Mouse (Mus musculus) erythroblast, embryonic 14.5 days (primary cell): ENCODE data around the gene 2210016F16Rik. TPM values are rescaled to one million over a fixed set of nuclear protein-coding genes. Genes with fewer than 3 reads are reported as not detected.
"Not testable (repeated sequence)": the region's sequence is repeated elsewhere in the genome, so short reads cannot be mapped to it uniquely, and the experiment has no call there.

Experiments used
- H3K27me3 ChIP-seq: 2 replicates; pipeline ENCODE4 v1.6.1; 2012; ENCODE audit warnings: inconsistent platforms; ENCODE audit not compliant: control insufficient read depth
- H3K36me3 ChIP-seq: 2 replicates; pipeline ENCODE4 v1.6.1; 2012; ENCODE audit warnings: mild to moderate bottlenecking, inconsistent platforms; ENCODE audit not compliant: control insufficient read depth
- H3K4me1 ChIP-seq: 2 replicates; pipeline ENCODE4 v1.6.1; 2012; ENCODE audit warnings: inconsistent platforms; ENCODE audit not compliant: control insufficient read depth
- H3K4me3 ChIP-seq: replicated peaks from 2 replicates; pipeline ENCODE3; 2012; ENCODE audit warnings: moderate library complexity, mild to moderate bottlenecking, inconsistent platforms
- H3K9me3 ChIP-seq: 2 replicates; pipeline ENCODE4 v1.6.1; 2012; ENCODE audit warnings: low read length, inconsistent platforms, mixed read lengths; ENCODE audit not compliant: control insufficient read depth
- GATA1 ChIP-seq: IDR thresholded peaks from 2 replicates; pipeline ENCODE4 v1.6.1; 2012; ENCODE audit warnings: low read length, inconsistent platforms, mixed read lengths
- TAL1 ChIP-seq: IDR thresholded peaks from 3 replicates; pipeline ENCODE4 v1.6.1; 2012; ENCODE audit warnings: low read length, inconsistent platforms, mixed read lengths
- polyA plus RNA-seq: library from polyadenylated mRNA; stranded (reverse); fragments of >175 nt; gene quantifications from 2 replicates; pipeline ENCODE4 v1.2.3, GENCODE M21; 2012

Gene 2210016F16Rik
- polyA plus RNA-seq, 1 experiment, result 1.3 TPM

- Histone ChIP-seq H3K4me3 (peak overlapping the region; percentile 78), H3K4me1 (peaks cover 29% of the 10 kb centered on the region), H3K36me3 (peaks cover 50% of the 10 kb centered on the region), H3K27me3 (no peaks in the 10 kb centered on the region; the same call in 1 of the 2 replicates), H3K9me3 (peaks cover 21% of the 10 kb centered on the region)
- TF ChIP-seq GATA1, result no peak
- no peak for TF ChIP-seq TAL1
These were observed 509 bp upstream of the 2210016F16Rik start for GRCm38 (mm10) chr13:58385547-58385920.

- Histone ChIP-seq H3K27me3 (no peaks in the 10 kb centered on the region; the same call in 1 of the 2 replicates), H3K9me3 (peaks cover 32% of the 10 kb centered on the region), H3K36me3 (peaks cover 47% of the 10 kb centered on the region), H3K4me3 (peak overlapping the region; percentile 78), H3K4me1 (peaks cover 29% of the 10 kb centered on the region)
- TF ChIP-seq TAL1 (no peak), GATA1 (no peak)
These were observed 654 bp downstream of the 2210016F16Rik start for GRCm38 (mm10) chr13:58384371-58384770.

GRCm38 (mm10) chr13:58373153-58373470 lies 11.9 kb downstream of the 2210016F16Rik start:
- TF ChIP-seq GATA1 (no peak), TAL1 (no peak)
- peaks cover 32% of the 10 kb centered on the region for H3K9me3 ChIP-seq
- H3K4me1 ChIP-seq, result no peaks in the 10 kb centered on the region
- no peak overlapping the region for H3K4me3 ChIP-seq
- no peaks in the 10 kb centered on the region for H3K36me3 ChIP-seq
- H3K27me3 ChIP-seq, result 0 out of 2 replicates have a peak, but pooled peaks cover 3% of the 10 kb centered on the region

- H3K27me3 ChIP-seq, result 0 out of 2 replicates have a peak, but pooled peaks cover 3% of the 10 kb centered on the region
- H3K9me3 ChIP-seq, result peaks cover 32% of the 10 kb centered on the region
- no peak overlapping the region for H3K4me3 ChIP-seq
- TF ChIP-seq GATA1 (no peak), TAL1 (no peak)
- no peaks in the 10 kb centered on the region for H3K4me1 ChIP-seq
- H3K36me3 ChIP-seq, result no peaks in the 10 kb centered on the region
These were observed 12.5 kb downstream of the 2210016F16Rik start for GRCm38 (mm10) chr13:58372278-58373152.

GRCm38 (mm10) chr13:58368835-58369234 lies 16.2 kb downstream of the 2210016F16Rik start:
- no peak for TF ChIP-seq GATA1
- TF ChIP-seq TAL1, result no peak
- Histone ChIP-seq H3K27me3 (0 out of 2 replicates have a peak, but pooled peaks cover 3% of the 10 kb centered on the region), H3K36me3 (no peaks in the 10 kb centered on the region), H3K9me3 (peaks cover 1% of the 10 kb centered on the region), H3K4me1 (peaks cover 5% of the 10 kb centered on the region), H3K4me3 (no peak overlapping the region)

GRCm38 (mm10) chr13:58367641-58368040 lies 17.4 kb downstream of the 2210016F16Rik start:
- H3K4me1 ChIP-seq, result peaks cover 5% of the 10 kb centered on the region
- H3K27me3 ChIP-seq, result no peaks in the 10 kb centered on the region
- H3K9me3 ChIP-seq, result no peaks in the 10 kb centered on the region
- H3K4me3 ChIP-seq, result no peak overlapping the region
- TF ChIP-seq TAL1 (no peak), GATA1 (no peak)
- no peaks in the 10 kb centered on the region for H3K36me3 ChIP-seq

- H3K4me3 ChIP-seq, result no peak overlapping the region
- TF ChIP-seq GATA1 (no peak), TAL1 (no peak)
- H3K9me3 ChIP-seq, result 0 out of 2 replicates have a peak, but pooled peaks cover 2% of the 10 kb centered on the region
- H3K27me3 ChIP-seq, result no peaks in the 10 kb centered on the region
- no peaks in the 10 kb centered on the region for H3K36me3 ChIP-seq
- peaks cover 5% of the 10 kb centered on the region for H3K4me1 ChIP-seq
These were observed 18.7 kb downstream of the 2210016F16Rik start for GRCm38 (mm10) chr13:58366373-58366772.

GRCm38 (mm10) chr13:58365179-58365578 lies 19.8 kb downstream of the 2210016F16Rik start:
- not testable (repeated sequence) for H3K9me3 ChIP-seq, H3K4me3 ChIP-seq, H3K4me1 ChIP-seq, H3K27me3 ChIP-seq, H3K36me3 ChIP-seq

GRCm38 (mm10) chr13:58364353-58365175 lies 20.5 kb downstream of the 2210016F16Rik start:
- no peak overlapping the region for H3K4me3 ChIP-seq
- TF ChIP-seq TAL1 (no peak), GATA1 (no peak)
- H3K9me3 ChIP-seq, result 0 out of 2 replicates have a peak, but pooled peaks cover 2% of the 10 kb centered on the region
- no peaks in the 10 kb centered on the region for H3K36me3 ChIP-seq
- no peaks in the 10 kb centered on the region for H3K27me3 ChIP-seq
- peaks cover 5% of the 10 kb centered on the region for H3K4me1 ChIP-seq
